Comparison of ENCODE assay signal across 7 mouse cellular contexts in the genomic region with DNA sequence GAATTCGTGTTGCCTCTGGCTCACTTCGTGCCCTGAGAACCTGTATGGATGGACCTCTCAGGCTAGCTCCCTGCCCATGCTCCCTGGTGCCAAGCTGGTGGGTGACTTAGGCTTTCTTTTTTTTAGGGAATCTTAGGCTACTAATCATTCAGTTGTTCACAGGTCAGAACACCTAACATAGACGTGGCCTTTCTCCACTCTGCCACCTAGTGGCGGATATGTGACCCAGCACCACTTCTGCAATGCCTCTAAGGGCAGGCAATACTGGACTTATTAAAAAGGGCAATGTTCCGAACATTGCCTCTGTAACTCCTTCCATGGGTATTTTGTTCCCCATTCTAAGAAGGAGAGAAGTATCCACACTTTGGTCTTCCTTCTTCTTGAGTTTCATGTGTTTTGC. TPM values are rescaled to one million over a fixed set of nuclear protein-coding genes. Genes with fewer than 3 reads are reported as not detected.
A peak's percentile ranks its signal among the peaks of the same experiment; 100 is the strongest.
DNase-seq lines count a peak whose midpoint lies in the region; ATAC-seq and TF ChIP-seq lines count a peak whose summit lies in the region.

No protein-coding gene starts in this region.

- DNase-seq in layer of hippocampus, adult 2 months (ENCODE audit: low spot score in 2 of 2), result peak in 1 of 2 experiments; percentile 23
- no peak for DNase-seq in layer of hippocampus, adult 11-12 months (ENCODE audit: low spot score)
- DNase-seq in MEL-GATA-1-ER (ENCODE audit: extremely low read depth, low read depth), result peak; percentile 22
- peak; percentile 22 for DNase-seq in brain, adult 2 months (ENCODE audit: low read depth, low spot score)
- DNase-seq in forelimb bud, embryonic 11.5 days (ENCODE audit: low read depth, low spot score), result peak; percentile 51
- no peak for DNase-seq in layer of hippocampus, postnatal 10 days (ENCODE audit: low spot score in 2 of 2)

- peak; percentile 62 for ATAC-seq in megakaryocyte, adult 5-6 weeks (ENCODE audit: poor library complexity, severe bottlenecking)

- TF ChIP-seq CTCF in layer of hippocampus, adult 2 months (conservative IDR thresholded peaks at IDR 0.05), result peak; percentile 79

- H3K4me3 ChIP-seq in layer of hippocampus, adult 2 months, result no peak overlapping the region

- H3K27ac ChIP-seq in layer of hippocampus, adult 2 months, result no peak overlapping the region

RNA-seq across cellular contexts. Expression of a gene that starts 45.2 kb away (rescaled TPM):
- total RNA-seq in layer of hippocampus, adult 2 months (2021), result not detected
- not detected in 2 replicates for total RNA-seq in megakaryocyte, adult 5-6 weeks (2015)
- not detected in 2 replicates for total RNA-seq in megakaryocyte, adult 5-6 weeks (2017)
- not detected for total RNA-seq in layer of hippocampus, postnatal 10 days (2021)

Comparison
In these comparisons a context has a peak if more than half of its experiments do, and no peak if none do; other contexts are left out.
1. DNase-seq: peak in MEL-GATA-1-ER (single experiment), brain, adult 2 months (single experiment) and forelimb bud, embryonic 11.5 days (single experiment); none in layer of hippocampus, adult 11-12 months (single experiment) and layer of hippocampus, postnatal 10 days (0 of 2).